Mouse (Mus musculus) c-Kit-positive CD71-positive TER-119-negative erythroid progenitor cells, embryonic 14.5 days (primary cell): ENCODE results near the gene Bcr.

Experiments used
- DNase-seq: peaks from one replicate; pipeline ENCODE4 v3.0.0-alpha.2; 2013; ENCODE audit warnings: low read depth

Gene Bcr

DNA sequence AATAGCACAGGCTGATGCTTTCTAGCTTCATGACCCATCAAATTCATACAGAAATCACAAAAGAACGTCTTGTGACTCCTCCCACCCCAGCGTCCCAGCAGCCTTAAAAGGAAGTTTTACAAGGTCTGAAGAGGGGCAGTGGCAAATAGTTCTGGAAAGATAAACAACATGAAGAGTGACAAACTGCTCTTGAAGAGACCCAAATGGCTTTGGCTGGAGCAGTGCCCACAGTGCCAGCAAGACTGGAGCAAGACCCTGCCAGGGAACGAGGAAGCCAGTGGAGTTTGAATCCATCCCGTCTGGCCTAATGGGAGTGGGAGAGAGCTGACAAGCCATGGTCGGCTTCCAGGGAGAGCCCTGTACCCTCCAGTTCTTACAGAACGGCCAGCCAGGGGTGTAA is 126.2 kb downstream of the Bcr start:
- no peak for DNase-seq

GRCm38 (mm10) chr10:75187366-75188056 is 127.1 kb downstream of the Bcr start:
- DNase-seq = no peak

DNA sequence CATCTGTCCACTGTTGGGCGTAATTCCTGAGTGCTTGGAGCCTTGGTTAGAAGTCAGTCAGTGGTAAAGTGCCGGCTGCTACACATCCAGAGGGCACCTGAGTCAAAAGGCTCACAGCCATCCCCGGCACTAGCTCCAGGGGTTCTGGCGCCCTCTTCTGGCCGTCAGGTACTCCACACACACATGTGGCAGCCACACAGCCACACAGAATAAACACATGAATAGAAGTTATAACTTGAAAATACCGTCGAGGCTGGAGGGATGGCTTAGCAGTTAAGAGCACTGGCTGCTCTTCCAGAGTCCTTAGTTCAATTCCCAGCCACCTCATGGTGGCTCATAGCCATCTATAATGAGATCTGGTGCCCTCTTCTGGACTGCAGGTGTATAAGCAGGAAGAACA is 131.3 kb downstream of the Bcr start:
- no peak for DNase-seq

DNA sequence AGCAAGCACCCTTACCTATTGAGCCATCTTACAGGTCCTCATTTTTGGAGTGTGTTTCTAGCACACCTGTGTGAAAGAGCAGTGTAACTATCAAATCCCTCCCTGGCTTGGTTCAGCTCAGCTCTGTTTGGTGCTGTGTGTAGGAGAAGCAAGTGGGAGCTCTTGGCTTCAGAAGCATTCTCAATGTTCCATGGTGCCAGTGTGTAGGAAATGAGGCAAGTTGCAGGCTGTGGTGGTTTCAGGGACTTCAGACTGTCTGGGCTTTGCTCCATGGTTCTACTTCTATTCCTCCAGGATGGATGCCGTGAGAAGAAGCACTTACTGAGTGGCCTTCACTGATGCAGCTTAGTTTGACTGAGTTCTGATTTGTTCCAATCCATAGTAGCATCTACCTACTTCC is 137.4 kb downstream of the Bcr start:
- DNase-seq = no peak

GRCm38 (mm10) chr10:75200733-75201132 is 140.3 kb downstream of the Bcr start:
- no peak for DNase-seq

- DNase-seq = no peak
These were observed 145.8 kb downstream of the Bcr start for GRCm38 (mm10) chr10:75206192-75206591.

- DNase-seq = no peak
These were observed 150.4 kb downstream of the Bcr start for GRCm38 (mm10) chr10:75210841-75211240.

DNA sequence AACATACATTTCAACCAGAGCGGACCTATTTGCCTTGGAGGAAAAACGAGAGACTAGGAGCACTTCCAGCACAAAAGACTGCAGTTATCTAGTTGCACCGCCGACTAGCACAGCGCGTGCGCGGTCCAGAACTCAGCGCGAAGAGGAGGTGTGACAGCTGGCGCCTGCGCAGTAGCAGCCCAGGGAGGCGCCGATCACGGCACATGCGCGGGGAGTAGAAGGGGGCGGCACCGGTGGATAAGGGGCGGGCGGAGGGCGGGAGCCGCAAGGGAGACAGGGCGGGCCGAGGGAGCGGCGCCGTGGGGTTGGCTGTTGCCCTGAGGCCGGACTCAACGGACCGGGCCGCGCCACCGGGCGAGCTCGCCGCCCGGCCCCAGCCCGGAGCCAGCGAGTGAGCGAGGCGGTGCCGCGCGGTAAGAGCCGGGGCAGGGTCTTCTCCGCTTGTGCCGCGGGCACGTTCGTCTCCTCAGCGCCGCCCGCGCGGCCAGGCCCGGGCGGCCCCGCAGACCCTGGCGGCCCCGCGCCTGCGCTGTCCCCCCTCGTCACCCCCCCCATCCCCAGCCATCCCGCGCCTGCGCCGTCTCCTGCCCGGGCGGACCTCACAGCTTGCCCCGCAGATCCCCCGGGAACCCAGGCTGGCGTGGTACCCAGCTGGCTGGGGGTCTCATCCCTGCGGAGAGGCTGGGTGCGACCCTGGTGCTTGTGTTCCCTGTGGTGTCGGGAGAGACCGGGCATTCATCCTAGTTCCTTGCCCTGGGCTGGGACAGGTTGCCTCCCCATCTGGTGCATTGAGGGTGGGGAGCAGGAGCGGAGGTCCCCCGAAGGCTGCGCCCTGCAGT is 151.6 kb downstream of the Bcr start, which contains the start of gene Specc1l:
Gene Specc1l (plus strand): TSS at position 267 of the 839 bp plus-strand sequence.
- peak; percentile 89 for DNase-seq

DNA sequence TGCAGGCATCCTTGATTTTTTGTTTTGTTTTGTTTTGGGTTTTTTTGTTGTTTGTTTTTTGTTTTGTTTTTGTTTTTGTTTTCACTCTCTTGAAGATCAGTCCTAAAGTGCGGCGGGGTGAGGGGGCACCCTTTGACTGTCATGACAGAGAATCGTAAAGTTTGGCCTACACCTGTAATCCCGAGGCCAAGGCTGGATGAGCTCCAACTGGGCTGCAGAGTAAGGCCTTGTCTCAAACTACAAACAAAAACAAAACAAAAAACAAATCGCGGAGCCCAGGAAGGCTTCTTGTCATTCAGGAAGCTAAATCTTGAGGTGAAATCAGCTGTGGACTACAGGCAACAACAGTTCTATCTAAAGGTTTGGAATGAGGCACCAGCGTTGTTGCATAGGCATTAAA is 152.6 kb downstream of the Bcr start:
- DNase-seq = no peak

DNA sequence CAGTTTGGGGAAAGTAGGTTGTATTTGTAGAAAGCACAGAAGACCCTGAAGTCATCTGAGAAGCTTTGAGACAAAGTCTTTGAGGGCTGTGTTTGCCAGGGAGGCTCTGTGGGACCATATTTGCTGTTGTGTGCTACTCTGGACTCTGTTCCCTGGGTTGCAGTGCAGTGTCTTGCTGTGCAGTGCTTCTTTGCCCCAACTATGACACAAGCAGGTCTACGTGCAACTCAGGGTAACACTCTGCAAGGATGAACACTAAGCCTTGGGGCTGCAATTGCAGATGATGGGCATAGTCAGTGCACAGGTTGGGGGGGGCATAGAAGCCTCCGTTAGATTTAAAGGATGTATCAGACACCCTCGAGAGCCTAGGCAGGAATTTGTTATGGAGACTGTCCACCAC is 160.3 kb downstream of the Bcr start:
- no peak for DNase-seq

DNA sequence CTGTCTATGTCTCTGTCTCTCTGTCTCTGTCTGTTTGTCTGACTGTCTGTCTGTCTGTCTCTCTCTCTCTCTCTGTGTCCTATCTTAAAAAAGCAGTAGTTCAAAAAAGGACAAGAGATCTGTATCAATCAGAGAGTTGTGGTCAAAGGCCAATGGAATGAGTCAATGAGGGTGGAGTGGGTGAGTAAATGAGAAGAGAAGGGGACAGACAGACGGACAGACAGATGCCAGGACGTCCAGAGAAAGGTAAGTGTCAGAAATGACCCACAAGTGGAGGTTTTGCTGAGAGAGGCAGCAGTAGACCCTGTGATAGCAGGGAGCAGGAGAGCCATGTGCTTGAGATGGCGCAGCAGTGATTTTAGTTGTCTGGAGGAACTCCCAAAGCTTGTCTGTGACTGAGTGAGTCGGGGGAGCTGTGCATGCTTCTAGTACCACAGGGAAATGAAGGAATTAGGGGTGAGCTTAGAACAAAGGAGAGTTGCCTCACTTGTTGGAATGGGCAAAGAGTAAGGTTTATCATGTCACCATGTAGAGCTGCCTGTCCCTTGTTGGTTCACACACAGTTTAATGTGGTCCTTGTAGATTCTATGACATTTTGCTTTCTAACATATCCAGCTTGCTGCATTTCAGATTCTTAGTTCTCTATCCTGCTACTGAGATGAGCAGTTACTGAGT is 161.7 kb downstream of the Bcr start:
- no peak for DNase-seq

GRCm38 (mm10) chr10:75222611-75222998 is 162.2 kb downstream of the Bcr start:
- no peak for DNase-seq

GRCm38 (mm10) chr10:75224154-75224553 is 163.8 kb downstream of the Bcr start:
- no peak for DNase-seq

GRCm38 (mm10) chr10:75224630-75225029 is 164.2 kb downstream of the Bcr start:
- DNase-seq = no peak

DNA sequence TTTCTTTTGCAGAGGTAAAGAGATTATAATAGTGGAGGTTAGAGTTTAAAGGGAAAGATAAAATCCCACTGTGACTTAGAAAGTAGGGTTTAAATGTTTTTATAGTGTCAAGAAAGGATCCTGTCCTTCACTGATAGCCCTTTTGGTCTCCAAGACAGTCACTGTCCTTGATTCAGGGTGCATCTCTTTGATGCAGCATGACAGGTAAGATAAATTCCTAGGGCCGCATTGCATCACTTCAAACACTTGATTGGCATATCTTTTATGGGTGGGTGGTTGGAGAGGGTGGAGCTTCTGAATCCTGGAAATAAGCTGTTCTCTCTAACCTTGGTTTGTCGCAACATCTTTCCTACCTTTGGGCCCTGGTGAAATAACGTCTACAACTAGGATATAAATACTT is 167.0 kb downstream of the Bcr start:
- DNase-seq = no peak

DNA sequence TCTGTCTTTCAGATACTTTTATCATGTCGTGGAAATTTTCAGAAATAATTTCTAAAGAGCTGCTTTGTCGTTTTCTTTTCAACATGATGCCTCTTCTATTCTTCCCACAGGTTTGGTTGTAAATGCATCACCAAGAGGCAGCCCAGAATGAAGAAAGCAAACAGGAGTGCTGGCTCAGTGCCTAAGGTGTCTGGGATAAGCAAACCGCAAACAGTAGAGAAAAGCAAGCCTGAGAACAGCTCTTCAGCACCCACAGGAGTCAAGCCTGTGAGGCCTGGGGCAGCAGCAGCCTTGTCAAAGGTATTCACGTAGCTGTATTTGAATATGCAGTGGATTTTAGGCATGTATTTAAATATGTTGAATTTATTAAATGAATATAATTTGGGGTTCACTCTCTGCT is 170.2 kb downstream of the Bcr start:
- no peak for DNase-seq

DNA sequence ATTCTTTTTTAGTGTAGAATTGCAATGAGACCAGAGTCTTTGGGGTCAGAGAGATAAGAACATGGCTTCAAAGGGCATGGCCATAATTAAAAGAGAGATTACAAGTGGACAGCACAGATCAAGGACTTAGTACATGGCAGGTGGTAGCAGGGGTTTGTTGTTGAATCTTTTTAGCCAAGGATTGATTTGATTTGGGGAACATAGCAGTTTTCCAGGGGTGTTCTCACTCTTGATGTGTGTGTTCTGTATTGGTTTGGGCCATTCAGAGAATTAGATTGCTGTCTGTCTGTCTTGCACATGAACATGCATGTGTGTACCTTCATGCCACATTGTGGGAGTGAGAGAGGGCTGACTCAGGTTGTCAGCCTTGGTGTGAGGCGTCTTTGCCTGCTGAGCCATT is 171.5 kb downstream of the Bcr start:
- no peak for DNase-seq

DNA sequence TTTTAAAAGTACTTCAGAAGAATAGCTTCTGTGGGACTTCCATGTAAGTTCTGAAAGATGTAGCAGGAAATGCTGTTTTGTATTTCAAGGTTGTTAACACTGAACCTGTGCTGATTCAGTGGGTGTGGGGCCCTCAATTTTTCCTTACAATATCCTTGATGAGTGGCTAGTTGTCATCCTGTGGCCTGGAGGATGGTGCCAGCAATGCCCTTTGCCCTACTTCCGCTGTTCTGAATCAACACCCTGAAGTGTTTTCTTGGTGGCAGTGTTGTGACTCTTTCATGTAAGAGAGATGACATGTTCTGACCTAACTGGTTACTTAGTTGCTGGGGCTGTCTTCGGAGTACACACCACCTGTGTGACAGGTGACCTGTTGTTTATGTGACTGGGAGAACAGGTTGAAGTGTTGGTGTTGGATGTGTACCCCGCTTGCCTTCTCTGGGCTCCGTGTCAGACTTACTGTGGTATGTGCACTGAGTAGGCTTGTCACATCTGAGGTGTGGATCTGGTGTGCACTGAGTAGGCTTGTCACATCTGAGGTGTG is 172.3 kb downstream of the Bcr start:
- DNase-seq = no peak

DNA sequence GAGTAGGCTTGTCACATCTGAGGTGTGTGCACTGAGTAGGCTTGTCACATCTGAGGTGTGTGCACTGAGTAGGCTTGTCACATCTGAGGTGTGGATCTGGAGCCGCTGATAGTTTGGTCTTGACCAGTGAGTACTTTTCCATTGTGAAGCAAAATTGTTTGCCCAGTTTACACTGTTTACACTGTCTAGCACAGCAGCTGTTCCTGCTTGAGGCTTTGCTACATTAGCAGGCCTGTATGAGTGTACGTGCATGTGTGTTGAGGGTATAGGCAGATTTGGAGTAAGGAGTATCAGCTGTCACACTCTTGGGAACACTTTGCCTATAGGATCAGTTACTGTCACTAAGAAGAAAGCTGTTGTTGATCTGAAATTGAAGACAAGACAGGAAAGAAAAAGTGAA is 173.1 kb downstream of the Bcr start:
- no peak for DNase-seq
